Mouse (Mus musculus) erythroblast, embryonic 14.5 days (primary cell): ENCODE data around the gene Majin.

Experiments used
- GATA1 ChIP-seq: IDR thresholded peaks from 2 replicates; pipeline ENCODE4 v1.6.1; 2012; ENCODE audit warnings: low read length, inconsistent platforms, mixed read lengths
- TAL1 ChIP-seq: IDR thresholded peaks from 3 replicates; pipeline ENCODE4 v1.6.1; 2012; ENCODE audit warnings: low read length, inconsistent platforms, mixed read lengths

DNA sequence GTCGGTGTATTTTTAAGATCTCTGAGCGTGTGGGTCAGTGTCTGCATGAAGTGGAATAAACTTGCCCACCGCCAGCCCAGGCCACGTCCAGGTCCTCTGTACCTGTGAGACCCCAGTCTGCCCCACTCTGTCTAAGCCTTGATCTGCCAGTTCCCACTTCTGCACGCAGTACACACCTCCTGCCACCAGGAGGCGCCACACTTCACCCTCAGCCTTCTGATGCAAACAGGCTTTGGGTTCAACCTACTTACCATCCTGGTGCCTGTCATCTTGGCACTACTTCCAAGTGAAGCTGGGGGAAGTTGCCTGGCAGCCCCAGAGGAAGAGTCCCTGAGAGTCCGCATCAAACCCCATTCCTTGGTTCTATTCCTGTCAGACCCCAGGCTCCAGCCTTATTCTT is 78.0 kb downstream of the Majin start:
- TF ChIP-seq TAL1 (no peak), GATA1 (no peak)
